Mouse (Mus musculus) NIH3T3 (cell line): ENCODE results near the gene Smarca4.
A peak's percentile ranks its signal among the peaks of the same experiment; 100 is the strongest.
"Not testable (repeated sequence)": the region's sequence is repeated elsewhere in the genome, so short reads cannot be mapped to it uniquely, and the experiment has no call there.

Source experiments
- DNase-seq: peaks from one replicate; pipeline ENCODE4 v3.0.0-alpha.2; 2012; ENCODE audit warnings: low read depth

The Smarca4 gene

DNA sequence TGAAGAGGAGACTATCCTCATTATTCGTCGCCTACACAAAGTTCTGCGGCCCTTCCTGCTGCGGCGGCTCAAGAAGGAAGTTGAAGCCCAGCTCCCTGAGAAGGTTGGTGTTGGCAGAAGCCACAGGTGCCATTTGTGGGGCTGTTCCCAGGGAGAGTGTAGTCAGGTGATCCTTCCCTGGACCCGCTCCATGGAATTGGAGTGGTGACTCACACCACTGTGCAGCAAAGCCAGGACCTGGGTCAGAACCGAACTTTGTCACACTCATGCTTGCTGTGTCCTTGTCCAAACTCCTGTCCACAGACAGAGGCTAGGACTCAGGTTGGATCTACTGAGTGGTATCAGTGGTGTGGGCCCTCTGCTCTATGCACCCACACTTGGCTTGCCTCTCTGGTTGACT, 53.0 kb downstream of the Smarca4 start:
- peak; percentile 39 for DNase-seq

DNA sequence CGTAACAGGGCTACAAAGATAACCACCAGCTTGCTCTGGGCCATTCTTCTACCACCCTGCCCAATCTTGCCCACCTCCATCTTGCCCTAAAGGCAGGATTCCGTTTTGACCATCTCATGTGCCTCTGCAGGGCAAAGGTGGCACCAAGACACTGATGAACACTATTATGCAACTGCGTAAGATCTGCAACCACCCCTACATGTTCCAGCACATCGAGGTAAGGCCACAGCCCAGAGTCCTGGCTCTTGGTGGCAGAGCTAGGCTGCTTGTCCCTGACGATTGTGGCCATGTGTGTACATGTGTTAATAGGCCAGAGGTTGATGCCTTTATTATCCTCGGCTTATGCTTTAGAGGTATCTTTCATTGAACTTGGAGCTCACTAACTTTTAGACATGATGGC, 54.4 kb downstream of the Smarca4 start:
- DNase-seq, result no peak

DNA sequence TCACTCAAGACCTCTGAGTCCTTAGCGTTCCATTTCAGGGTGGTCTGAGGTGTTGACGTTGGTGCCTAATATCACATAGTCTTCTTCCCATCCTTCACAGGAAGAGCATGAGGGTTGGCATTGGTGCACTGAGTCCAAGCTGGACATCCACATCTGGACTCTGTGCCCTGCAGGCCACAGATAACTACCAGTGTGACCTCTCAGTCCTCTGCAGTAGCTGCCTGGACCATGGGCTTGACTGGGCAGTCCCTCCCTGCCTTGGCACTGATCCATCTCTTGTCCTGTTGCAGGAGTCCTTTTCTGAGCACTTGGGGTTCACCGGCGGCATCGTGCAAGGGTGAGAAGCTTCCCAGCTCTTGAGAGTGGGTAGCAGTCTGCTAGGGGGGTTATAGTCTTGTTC, 55.8 kb downstream of the Smarca4 start:
- DNase-seq, result no peak

DNA sequence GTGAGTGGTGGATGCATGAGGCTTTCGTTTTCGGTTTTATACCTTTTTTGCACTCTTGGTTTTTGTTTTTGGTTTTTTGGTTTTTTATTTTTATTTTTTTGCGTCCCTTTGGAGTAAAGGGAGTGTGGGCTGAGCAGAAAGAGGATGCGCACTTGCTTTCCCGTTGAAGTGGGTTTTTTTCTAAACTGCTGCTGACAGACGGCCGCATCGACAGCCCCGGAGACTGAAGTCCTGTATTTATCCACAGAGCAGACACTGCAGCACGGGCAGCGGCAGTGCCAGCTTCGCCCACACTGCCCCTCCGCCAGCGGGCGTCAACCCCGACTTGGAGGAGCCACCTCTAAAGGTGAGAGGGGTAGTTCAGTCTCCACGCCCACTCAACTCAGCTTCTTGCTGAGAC, 61.7 kb downstream of the Smarca4 start:
- DNase-seq, result no peak

DNA sequence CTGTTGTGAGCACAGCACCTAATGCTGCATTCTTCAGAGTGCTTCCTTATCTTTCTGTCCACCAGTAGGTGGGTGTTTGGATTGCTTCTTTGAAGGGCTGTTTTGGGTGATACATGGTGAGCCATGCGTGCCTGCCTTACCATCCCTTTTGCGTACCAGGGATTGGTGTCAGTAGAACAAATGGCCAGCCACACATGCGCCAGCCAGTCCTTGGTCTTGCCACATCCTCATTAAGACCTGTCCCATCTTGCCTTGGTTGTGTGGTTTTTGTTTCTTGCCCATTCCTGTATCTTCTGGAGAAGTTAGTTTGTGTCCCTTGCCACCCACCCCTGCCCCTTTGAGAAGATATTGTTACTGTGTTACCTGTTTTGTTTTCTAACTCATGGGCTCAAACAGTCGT, 64.5 kb downstream of the Smarca4 start:
- DNase-seq, result no peak

DNA sequence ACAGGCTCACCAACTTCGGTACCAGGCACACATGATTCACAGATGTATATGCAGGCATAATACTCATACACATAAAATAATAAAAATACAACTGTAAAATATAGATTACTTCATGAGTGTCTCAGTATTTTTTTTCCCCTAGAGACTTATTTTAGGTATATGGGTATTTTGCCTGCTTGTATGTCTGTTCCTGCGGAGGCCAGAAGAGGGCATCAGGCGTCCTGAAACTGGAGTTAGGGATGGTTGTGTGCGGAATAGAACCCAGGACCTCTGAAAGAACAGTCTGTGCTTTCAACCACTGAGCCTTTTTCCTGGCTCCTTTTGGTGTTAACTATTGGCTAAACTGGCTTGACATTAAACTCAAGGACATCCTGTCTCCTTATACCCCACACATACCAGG, 66.9 kb downstream of the Smarca4 start:
- DNase-seq, result peak; percentile 38

DNA sequence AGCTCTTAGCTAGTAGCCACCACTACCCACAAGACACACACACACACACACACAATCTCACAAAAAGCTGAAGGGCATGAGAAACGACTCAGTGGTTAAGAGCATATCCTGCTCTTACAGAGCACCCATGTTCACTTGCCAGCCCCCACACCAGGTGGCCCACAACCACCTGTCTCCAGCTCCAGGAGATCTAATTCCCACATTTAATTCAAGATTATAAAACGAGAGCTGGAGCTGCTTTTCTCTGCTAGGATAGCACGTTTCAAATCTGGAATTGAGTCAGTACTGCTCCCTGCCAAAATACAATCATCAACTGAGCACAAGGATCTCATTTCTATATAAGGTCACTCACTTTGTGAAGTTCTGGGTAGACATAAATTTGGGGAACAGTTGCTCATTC, 67.9 kb downstream of the Smarca4 start:
- DNase-seq, result peak; percentile 43

DNA sequence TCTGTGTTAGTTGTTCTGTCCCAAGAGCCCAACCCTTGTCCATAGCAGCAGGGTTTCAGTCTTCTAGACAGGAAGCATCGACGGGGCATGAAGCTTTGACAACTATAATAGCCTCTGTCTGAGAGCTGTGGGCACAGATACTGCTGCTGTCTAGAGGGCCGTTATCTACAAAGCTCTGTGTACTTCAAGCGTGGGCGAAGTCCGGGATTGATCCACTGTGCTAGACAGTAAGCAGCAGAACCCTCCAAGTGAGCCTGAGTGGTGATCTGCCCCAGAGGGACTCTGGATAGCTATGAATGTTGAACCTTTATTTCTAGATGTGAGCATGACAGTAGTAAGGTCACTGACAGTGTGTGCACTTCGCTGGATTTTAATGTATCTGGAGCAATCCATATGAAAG, 72.6 kb downstream of the Smarca4 start:
- no peak for DNase-seq

DNA sequence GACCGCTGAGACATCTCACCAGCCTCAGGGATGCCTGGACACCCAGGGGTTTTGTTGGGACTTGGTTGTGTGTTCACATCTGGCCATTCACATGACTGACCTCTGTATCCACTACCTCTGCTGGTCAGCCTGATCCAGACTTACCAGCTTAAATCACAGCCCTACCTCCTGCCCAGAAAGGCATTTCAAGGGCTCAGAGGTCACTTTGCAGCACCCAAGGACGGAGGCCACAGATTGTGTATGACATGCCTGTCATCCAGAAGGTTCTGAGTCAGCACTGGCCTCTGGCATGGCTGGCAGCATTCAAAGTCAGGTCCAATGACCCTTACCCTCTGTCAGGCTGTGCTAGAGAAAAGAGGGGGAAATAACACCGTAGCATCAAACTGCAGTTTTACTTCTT, 74.1 kb downstream of the Smarca4 start:
- DNase-seq, result no peak

DNA sequence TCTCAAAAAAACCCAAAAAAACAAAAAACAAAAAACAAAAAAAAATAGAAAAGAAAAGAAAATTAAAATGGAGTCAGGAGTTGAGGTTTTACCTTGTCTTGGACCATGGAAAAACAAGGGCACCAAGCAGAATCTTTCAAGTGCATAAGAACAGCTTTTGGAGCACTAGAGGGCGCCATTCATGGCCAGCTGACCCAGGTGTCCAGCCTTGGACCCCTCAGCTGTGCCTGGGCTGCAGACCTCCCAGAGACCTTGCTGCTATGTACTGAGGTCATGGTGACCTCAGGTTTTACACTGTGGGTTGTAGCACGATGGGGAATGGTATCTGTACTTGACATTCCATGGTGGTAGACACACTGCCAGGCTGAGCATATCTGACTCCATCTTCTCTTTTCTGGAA, 75.9 kb downstream of the Smarca4 start:
- DNase-seq, result peak; percentile 49

DNA sequence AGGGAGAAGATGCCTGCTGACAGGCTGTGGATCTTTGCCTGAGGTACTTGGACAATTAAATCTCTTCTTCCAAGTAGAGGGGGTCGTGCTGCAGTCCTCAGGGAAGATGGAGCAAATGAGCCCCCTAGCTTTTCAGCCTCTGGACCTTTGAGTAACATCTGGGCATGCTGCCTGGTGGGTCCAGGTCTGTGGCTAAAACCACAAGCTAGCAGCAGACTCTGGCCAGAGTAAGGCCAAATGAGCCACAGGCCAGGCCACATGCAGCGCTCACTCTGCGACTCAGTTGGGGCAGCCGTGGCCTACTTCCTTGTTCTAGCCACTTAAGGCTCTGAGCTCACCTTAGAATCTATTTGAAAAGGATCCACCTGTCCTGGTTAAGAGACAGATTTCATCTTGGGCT, 76.5 kb downstream of the Smarca4 start:
- peak; percentile 45 for DNase-seq

DNA sequence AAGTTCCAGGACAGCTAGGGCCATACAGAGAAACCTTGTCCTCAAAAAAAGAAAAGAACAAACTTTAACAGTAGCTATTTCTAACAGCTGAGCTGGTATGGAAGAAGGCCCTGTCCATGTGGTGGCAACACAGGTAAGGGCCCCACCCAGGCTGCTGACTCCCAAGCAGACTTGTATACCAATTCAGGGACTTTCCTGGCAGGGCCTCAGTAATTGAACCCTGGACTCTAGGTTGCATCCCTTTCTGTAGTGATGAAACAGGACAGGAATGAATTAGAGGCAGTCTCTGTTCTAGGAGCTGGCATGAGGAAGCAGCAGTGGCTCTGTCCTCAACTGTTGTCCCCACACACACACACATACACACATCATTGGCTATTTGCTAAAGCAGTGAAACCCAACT, 78.1 kb downstream of the Smarca4 start:
- DNase-seq, result no peak

DNA sequence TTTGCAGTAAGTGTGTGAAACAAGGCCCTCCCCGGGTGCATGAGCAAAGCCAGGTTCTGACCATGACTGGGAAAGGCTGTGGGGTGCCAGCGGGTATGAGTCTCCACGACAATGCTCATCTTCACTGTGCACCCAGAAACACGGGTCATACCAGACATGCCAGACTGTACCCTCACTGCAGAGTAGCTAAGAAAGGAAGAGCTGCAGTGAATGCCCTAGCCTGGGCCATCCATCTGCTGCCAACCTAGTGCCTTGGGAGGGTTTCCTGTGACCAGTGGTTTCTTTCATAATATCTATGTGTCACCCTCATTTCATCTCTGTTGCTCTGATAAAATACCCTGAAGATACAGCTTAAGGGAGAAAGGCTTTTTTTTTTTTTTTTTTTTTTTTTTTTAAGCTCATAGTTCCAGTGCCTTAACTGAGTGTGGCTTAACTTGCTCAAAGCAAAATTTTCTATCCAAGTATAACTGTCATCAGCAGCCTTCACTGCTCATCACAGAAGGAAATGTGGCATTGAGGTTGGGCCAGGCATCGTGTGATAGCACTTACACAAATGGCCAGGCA, 79.3 kb downstream of the Smarca4 start:
- no peak for DNase-seq

DNA sequence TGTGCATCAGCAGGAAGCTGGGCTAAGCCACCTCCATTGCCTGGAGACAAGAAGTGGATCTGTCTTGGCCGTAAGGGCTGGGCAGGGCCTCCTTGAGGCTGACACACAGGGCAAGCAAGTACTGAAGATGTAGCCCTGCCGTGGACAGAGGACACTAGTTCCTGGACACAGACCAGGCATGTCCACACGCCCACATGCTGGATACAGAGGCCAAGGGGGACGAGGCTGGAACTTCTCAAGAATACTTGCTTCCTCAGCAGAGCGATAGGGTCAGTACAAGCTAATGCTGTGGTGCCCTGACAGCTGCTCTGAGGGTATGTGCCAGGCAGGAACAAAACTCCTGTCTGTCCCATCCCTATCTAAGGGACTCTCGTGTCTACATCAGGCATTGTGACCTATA, 81.2 kb downstream of the Smarca4 start:
- DNase-seq, result no peak

DNA sequence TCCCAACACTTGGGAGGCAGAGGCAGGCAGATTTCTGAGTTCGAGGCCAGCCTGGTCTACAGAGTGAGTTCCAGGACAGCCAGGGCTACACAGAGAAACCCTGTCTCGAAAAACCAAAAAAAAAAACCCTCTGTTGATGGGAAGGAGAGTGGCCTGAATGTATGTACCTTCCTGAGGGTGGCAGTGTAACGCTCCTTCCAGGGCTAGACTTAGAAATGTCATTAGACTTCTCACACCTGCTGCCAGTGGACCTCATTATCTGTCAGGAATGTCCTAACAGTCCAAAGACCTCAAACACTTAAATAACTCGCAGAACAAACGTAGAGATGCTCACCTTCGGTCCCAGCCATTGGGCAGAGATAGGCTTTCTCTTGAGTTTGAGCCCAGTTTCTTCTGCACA, 83.3 kb downstream of the Smarca4 start:
- not testable (repeated sequence) for DNase-seq

DNA sequence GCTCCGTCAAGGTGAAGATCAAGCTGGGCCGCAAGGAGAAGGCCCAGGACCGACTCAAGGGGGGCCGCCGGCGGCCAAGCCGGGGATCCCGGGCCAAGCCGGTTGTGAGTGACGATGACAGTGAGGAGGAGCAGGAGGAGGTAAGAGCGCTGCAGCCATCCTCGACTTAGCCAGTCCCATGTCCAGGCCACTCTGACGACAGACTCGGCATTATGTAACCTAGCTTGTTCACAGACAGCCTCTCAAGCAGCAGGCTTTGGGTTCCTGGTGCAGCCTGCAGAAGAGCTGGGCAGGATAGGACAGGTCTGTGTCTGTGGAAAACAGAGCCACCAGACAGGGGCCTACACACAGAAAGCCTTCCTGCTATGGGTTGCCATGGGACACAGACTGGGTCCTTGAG, 85.1 kb downstream of the Smarca4 start:
- DNase-seq, result no peak

DNA sequence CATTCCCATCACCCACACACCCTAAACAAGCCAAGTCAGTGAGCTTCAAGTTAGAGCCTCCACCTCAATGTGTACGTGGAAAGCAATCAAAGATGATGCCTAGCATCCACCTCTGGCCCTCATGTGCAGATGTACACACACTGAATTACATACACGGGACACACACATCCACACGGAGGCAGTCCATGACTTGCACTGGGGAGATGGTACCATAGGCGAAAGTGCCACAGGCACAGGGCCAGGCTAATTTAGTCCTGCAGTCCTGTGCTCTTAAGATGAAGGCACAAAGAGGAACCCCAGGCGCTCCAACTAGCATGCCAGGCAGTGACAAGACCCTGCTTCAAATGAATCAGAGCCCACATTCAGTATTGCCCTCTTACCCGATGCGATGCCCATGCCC, 87.5 kb downstream of the Smarca4 start:
- no peak for DNase-seq

DNA sequence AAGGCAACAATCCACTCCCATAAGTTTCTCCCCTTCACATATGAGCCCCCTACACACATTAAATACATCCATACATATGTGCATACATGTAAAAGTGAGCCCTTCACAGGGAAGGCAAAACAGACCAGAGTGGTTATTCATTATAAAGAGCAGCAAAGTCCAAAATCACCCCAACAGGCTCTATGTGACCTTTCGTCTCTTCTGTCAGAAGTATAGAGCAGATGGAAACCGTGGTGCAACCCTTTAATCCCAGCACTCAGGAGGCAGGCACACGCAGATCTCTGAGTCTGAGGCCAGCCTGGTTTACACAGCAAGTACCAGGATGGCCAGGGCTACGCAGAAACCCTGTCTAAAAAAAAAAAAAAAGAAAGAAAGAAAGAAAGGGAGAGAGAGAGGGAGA, 90.1 kb downstream of the Smarca4 start:
- DNase-seq, result no peak

DNA sequence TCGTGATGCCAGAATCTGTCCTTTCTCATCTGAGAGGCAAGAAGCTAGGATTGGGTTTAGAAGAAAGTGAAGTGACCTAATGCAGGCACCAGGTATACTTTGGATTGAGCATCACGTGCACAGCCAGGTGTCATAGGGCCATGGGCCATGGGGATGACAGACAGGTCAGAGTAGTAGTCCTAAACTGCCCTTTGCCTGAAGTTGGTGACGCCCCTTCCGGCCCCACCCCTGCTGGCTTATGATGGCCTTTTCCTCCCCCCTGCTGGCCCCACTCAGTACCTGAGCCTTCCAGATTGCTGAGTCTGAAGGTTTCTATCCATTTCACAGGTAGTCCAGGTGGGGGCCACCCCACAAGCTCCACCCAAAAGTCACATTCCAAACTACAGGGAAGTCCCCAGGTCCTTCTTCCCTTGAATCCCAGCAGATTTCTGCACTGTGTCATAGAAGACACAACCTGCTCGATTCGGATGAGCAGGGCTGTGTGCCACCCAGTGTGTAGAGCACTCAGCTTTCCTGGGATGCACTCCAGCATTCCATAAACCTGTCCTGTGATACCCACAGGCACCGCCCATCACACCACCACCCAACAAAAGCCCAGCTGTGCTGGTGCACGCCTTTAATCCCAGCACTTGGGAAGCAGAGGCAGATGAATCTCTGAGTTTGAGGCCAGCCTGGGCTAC, 90.8 kb downstream of the Smarca4 start:
- DNase-seq, result no peak

DNA sequence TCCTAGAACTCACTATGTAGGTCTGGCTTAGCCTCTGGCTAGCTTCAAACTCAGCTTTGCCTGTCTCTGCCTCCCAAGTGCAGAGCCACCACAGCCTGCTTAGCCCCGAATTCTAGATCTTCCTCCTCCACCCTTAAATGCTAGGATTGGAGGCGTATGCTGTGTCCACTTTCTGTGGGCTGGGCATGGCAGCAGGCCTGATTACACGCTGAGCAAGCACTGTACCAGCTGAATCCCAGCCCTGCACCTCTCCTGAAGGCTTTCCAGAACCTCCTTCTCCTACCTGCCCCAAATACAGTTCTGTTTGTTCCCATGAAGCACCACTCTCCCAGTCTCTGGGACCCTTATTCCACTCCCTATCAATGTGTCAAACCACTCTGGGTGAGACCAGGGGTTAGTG, 93.4 kb downstream of the Smarca4 start:
- DNase-seq, result no peak

DNA sequence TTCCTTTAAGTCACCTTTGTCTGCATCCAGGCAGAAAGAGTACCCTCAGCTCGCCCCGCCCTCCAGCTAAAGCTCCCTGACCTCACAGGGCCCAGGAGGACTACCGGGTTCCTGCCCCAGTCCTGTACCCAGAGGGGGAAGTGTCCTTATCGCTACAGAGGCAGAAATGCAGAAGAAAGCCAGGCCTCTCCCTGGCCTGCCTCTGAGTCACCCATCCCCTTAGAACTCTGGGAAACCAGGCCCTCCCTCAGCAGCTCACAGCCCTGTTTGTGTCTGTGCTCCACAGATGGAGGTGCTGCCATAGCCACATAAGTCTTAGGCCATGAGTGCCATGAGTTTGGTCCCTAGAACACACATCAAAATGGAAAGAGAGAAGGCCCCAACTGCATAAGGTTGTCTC, 99.3 kb downstream of the Smarca4 start:
- DNase-seq, result peak; percentile 66

DNA sequence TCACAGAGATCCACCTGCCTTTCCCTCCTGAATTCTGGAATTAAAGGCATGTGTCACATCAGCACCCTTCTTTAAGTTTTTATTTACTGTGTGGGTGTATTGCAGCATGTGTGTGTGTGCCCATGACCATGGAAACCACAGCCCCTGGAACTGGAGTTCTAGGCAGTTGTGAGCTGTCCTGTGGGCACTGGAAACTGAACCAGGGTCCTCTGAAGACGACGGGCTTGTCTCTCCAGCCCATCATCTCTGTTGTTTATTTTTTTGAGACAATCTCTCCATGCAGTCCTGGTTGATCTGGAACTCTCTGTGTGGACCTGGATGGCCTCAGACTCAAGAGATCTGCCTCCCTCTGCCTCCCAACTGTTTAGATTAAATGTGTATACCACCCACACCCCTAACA, 101.0 kb downstream of the Smarca4 start:
- DNase-seq, result no peak

DNA sequence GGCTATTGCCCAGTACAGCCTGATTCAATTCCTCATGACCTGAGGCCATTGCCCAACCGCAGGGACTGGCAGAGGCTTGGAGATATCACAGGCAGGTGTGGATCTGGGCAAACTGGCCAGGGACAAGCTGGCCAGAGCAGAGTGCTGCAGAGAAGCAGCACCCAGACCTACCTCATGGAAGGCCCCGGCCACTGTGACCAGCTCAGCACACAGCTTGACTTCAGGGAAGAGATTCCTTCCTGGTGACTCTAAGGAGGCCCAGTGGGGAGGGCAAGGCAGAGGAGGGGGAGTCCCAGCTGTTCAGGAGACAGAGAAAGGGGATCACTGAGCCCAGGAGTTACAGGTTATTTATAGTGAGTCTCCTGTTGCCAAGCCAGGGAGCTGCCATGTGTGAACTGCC, 105.1 kb downstream of the Smarca4 start:
- DNase-seq, result peak; percentile 48

DNA sequence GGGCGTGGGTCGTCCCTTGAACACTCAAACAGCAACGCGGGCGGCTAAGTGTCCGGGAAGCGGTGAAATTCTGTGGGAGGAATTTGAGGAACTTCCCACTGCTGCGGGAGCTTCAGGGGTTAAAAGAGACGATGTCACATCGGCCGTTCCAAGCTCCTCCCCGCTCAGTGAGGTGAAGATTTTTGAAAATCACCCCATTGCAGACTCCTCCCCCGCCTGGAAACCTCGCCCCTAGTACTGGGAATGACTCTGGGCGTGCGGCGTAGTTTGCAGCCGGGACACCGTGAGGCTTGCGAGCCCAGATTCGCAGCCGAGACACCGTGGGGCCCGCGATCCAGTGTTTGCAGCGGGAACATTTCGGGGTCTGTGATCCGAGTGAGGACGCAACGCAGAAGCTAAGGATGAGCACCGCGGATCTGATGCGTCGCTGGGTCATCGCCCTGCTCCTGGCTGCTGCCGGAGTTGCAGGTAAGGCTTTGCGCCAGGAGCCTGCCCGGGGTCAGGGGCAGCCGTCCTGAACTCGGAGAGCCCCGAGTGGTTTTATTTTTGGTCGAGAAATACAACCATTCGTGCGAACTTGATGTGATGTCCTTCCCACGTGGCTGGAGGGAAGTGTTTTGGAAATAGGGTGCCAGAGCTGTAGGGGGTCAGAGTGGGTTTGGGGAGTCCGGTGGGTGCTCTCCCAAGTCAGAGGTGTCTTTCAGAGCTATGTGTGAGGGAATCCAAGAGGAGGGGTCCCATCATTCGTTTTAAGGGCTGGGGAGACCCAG, 107.6 kb downstream of the Smarca4 start, which contains the start of gene Ldlr:
TSS of gene Ldlr (plus strand) at position 107 of the 770 bp plus-strand sequence.
- peak; percentile 96 for DNase-seq
